Mouse (Mus musculus) liver, embryonic 12.5 days (tissue): ENCODE results near the gene Bcat1. TPM values are rescaled to one million over a fixed set of nuclear protein-coding genes. Genes with fewer than 3 reads are reported as not detected.

ENCODE experiments used
- ATAC-seq: fragments of 200-750 bp; cut with Nextera tagmentation; 2 replicates; pipeline ENCODE4 v1.8.0; 2017; ENCODE audit warnings: moderate number of reproducible peaks, mild to moderate bottlenecking, moderate library complexity
- H3K27ac ChIP-seq: fragments of 300-500 bp; sonication (generic); 2 replicates; pipeline ENCODE4 v1.5.1; 2016; ENCODE audit warnings: mild to moderate bottlenecking
- H3K27me3 ChIP-seq: fragments of 300-500 bp; sonication (generic); replicated peaks from 2 replicates; pipeline ENCODE4 v1.6.1; 2016; ENCODE audit warnings: mild to moderate bottlenecking, moderate library complexity
- H3K36me3 ChIP-seq: fragments of 300-500 bp; sonication (generic); 2 replicates; pipeline ENCODE4 v1.6.1; 2016; ENCODE audit warnings: mild to moderate bottlenecking, moderate library complexity
- H3K4me1 ChIP-seq: fragments of 300-500 bp; sonication (generic); 2 replicates; pipeline ENCODE4 v1.6.1; 2016
- H3K4me2 ChIP-seq: fragments of 300-500 bp; sonication (generic); 2 replicates; pipeline ENCODE4 v1.6.1; 2016; ENCODE audit warnings: mild to moderate bottlenecking, moderate library complexity
- H3K4me3 ChIP-seq: fragments of 300-500 bp; sonication (generic); 2 replicates; pipeline ENCODE4 v1.5.1; 2016; ENCODE audit warnings: mild to moderate bottlenecking, moderate library complexity
- H3K9ac ChIP-seq: fragments of 300-500 bp; sonication (generic); 2 replicates; pipeline ENCODE4 v1.6.1; 2016; ENCODE audit warnings: mild to moderate bottlenecking, moderate library complexity
- H3K9me3 ChIP-seq: fragments of 300-500 bp; sonication (generic); replicated peaks from 2 replicates; pipeline ENCODE4 v1.6.1; 2016; ENCODE audit warnings: mild to moderate bottlenecking, moderate library complexity
- WGBS: fragments of 180-500 bp; shearing (Covaris S2); methylation state at CpG from one replicate; pipeline ENCODE4 v1.1.7; 2016; ENCODE audit not compliant: insufficient replicate concordance; 5-methylcytosine and 5-hydroxymethylcytosine counted together
- polyA plus RNA-seq: library from polyadenylated mRNA; unstranded; fragments of >200 nt; fragmentation: Nextera tagmentation; extraction: Ambion mirVana; gene quantifications from 2 replicates; pipeline ENCODE4 v1.2.1, GENCODE M21; 2016

The Bcat1 gene
- polyA plus RNA-seq, 1 experiment from 2014 or later, result 0.93 TPM

DNA sequence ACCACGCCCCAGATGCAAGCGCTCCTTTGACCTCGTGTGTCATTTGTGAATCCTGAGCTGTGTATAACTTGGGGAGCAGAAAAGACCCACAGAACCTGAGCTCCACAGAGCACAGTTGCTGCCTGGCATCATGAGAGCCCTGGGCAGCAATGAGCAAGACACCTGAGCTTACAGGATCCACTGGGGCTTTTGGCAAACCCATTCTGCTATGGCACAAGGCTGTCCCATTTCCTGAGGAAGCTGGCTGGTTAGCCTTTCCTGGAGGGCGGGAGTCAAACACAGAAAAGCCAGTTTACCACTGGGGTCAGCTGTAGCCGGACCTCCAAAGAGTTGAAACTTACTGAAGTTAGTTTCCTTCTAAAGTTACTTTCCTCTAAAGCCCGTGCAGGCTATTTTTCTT, 9.6 kb downstream of the Bcat1 start:
- no peaks in the 10 kb centered on the region for H3K36me3 ChIP-seq
- H3K9ac ChIP-seq, result no peak overlapping the region
- no peak overlapping the region for H3K27ac ChIP-seq
- WGBS, result 49% methylated on average over 6 of the region's 6 CpGs
- H3K4me3 ChIP-seq, result no peak overlapping the region
- H3K27me3 ChIP-seq, result 0 out of 2 replicates have a peak, but pooled peaks cover 4% of the 10 kb centered on the region
- no peaks in the 10 kb centered on the region for H3K4me1 ChIP-seq
- no peaks in the 10 kb centered on the region for H3K9me3 ChIP-seq
- ATAC-seq, result no peak
- H3K4me2 ChIP-seq, result no peak overlapping the region

DNA sequence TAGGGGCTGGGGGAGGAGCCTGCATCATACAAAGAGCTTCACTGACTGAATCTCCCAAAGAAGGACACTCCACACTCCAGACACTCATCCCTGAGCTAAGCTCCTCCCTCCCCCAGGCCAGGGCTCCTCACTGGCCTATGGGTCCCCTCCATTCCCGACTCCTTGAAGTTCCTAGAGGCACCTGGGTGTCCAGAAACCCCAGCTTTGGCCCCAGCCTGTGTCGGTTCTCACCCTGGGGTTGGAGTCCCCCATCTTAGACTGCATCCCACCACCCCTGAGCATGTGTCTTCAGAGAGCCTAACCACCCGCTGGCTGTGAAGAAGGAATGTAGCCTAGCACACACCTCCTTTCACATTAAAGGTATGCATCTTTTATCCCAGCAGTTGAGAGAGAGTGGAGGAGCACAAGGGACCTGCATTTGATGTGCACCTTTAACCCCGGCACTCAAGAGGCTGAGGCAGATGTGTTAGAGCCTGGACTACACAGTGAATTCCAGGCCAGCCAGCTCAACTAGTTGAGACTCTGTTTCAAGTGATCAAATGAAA, 10.6 kb downstream of the Bcat1 start:
- H3K9me3 ChIP-seq, result no peaks in the 10 kb centered on the region
- H3K27me3 ChIP-seq, result 0 out of 2 replicates have a peak, but pooled peaks cover 4% of the 10 kb centered on the region
- H3K4me1 ChIP-seq, result no peaks in the 10 kb centered on the region
- H3K4me2 ChIP-seq, result no peak overlapping the region
- no peak overlapping the region for H3K27ac ChIP-seq
- no peak for ATAC-seq
- no peak overlapping the region for H3K4me3 ChIP-seq
- H3K36me3 ChIP-seq, result no peaks in the 10 kb centered on the region
- WGBS, result 61% methylated on average over 4 of the region's 4 CpGs
- no peak overlapping the region for H3K9ac ChIP-seq

DNA sequence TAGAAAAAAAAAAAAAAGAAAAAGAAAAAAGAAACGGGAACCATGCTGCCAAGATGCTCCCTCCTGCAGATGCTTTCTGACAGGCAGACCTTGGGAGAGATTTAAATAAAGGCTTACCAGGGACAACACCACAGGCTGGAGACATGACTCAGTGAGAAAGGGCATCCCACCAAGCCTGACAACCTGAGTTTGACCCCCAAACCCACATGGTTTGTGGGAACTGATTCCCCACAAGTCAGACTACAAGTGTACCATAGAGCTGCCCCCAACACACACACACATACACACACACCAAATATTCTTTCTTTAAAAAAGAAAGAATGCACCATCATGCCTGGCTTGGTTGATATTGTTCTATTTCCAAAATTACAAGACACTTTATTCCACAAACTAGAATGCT, 11.9 kb downstream of the Bcat1 start:
- no peak for ATAC-seq

DNA sequence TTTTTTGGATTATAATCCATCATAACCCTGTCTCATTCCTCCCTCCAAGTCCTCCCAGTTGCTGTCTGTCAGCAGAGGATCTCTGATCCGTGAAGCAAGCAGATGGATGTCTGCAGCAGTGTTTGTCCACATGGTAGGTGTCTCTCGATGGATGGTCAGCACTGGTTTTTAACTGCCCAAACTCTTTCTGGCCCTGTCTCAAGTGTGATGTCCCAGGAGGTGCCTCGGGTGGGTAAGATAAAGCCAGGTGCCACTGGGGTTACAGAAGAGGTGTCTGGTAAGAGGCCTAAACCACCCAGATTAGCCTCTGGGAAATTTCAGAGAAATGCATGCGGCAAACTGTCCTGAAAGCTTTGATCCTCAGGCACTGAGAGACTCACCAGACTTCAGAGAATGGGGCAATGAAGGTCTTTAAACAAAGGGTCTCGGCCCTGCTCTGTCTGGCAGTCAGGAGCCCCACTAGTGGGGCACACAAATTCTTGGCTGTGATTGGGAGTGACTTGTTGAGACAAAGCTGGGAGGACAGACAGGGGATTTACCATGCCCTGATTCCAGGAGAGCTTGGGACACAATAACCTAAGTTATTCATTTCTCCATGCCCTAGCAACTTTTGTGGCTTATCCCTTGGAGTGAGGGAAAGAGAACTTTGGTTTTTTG, 12.6 kb downstream of the Bcat1 start:
- Histone ChIP-seq H3K27me3 (0 out of 2 replicates have a peak, but pooled peaks cover 4% of the 10 kb centered on the region), H3K36me3 (no peaks in the 10 kb centered on the region), H3K27ac (no peak overlapping the region), H3K4me1 (no peaks in the 10 kb centered on the region), H3K9ac (no peak overlapping the region), H3K4me3 (no peak overlapping the region), H3K9me3 (no peaks in the 10 kb centered on the region), H3K4me2 (no peak overlapping the region)
- no peak for ATAC-seq
- 46% methylated on average over 5 of the region's 5 CpGs for WGBS

More for the DNA sequence above, 11.9 kb downstream of the Bcat1 start:
- H3K4me1 ChIP-seq, result no peaks in the 10 kb centered on the region
- no peak overlapping the region for H3K27ac ChIP-seq
- no peak overlapping the region for H3K4me3 ChIP-seq
- no peak overlapping the region for H3K9ac ChIP-seq
- H3K9me3 ChIP-seq, result no peaks in the 10 kb centered on the region
- H3K27me3 ChIP-seq, result 0 out of 2 replicates have a peak, but pooled peaks cover 4% of the 10 kb centered on the region
- H3K4me2 ChIP-seq, result no peak overlapping the region
- WGBS, result 43% methylated on average over 1 of the region's 1 CpGs
- no peaks in the 10 kb centered on the region for H3K36me3 ChIP-seq

GRCm38 (mm10) chr6:145062763-145063162, 13.2 kb downstream of the Bcat1 start:
- H3K27me3 ChIP-seq, result 0 out of 2 replicates have a peak, but pooled peaks cover 4% of the 10 kb centered on the region
- no peaks in the 10 kb centered on the region for H3K4me1 ChIP-seq
- no peak overlapping the region for H3K4me3 ChIP-seq
- H3K4me2 ChIP-seq, result no peak overlapping the region
- no peak for ATAC-seq
- no peaks in the 10 kb centered on the region for H3K36me3 ChIP-seq
- WGBS, result 58% methylated on average over 4 of the region's 4 CpGs
- no peak overlapping the region for H3K27ac ChIP-seq
- no peaks in the 10 kb centered on the region for H3K9me3 ChIP-seq
- H3K9ac ChIP-seq, result no peak overlapping the region

DNA sequence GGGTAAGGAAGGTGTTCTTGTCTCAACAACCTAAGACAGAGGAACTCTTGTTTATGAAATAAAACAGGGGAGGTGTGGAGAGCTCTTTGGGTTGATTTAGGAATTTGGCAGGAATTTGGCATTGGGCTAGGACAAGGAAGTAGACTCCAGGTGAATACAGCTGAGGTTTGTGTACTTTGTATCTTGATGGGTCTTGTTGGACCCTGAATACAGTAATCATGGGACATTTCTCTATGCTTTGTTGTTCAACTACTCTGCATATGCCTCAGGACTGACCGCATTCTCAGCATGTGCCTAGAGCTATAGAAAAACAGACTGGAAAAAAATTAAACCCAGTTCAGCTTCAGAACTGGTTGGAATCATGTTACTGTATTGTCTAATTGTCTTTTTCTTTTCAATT, 14.6 kb downstream of the Bcat1 start:
- Histone ChIP-seq H3K27me3 (0 out of 2 replicates have a peak, but pooled peaks cover 4% of the 10 kb centered on the region), H3K36me3 (no peaks in the 10 kb centered on the region), H3K9me3 (no peaks in the 10 kb centered on the region), H3K9ac (no peak overlapping the region), H3K4me2 (no peak overlapping the region), H3K27ac (no peak overlapping the region), H3K4me3 (no peak overlapping the region), H3K4me1 (no peaks in the 10 kb centered on the region)
- no peak for ATAC-seq
- 91% methylated on average over 1 of the region's 1 CpGs for WGBS

DNA sequence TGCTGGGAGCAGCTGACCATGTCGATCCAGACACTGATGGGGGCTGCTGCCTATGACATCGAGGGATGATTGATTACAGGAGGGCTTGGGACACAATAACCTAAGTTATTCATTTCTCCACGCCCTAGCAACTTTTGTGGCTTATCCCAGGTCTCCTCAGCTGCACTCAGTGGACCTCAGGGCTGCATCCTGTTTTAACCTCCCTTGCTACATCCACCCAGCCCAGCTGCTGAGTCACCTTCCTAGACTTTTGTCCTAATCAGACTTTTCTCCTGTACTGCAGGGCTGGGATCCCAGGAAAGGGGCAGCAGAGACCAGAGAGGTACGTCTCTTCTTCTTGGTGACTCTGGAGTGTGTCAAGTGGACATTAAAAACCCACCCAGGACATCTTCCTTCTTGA, 19.9 kb downstream of the Bcat1 start:
- Histone ChIP-seq H3K9ac (no peak overlapping the region), H3K4me3 (no peak overlapping the region), H3K4me1 (no peaks in the 10 kb centered on the region), H3K27me3 (0 out of 2 replicates have a peak, but pooled peaks cover 8% of the 10 kb centered on the region), H3K9me3 (no peaks in the 10 kb centered on the region), H3K27ac (no peak overlapping the region), H3K36me3 (no peaks in the 10 kb centered on the region), H3K4me2 (no peak overlapping the region)
- WGBS, result 54% methylated on average over 4 of the region's 4 CpGs
- ATAC-seq, result no peak

- Histone ChIP-seq H3K4me2 (no peak overlapping the region), H3K27me3 (peaks cover 9% of the 10 kb centered on the region; the same call in 1 of the 2 replicates), H3K9ac (no peak overlapping the region), H3K27ac (no peak overlapping the region), H3K36me3 (no peaks in the 10 kb centered on the region), H3K4me1 (no peaks in the 10 kb centered on the region), H3K9me3 (no peaks in the 10 kb centered on the region), H3K4me3 (no peak overlapping the region)
- WGBS, result 52% methylated on average over 6 of the region's 6 CpGs
- no peak for ATAC-seq
Observed at GRCm38 (mm10) chr6:145055277-145055858, 20.6 kb downstream of the Bcat1 start.

- peaks cover 36% of the 10 kb centered on the region for H3K27me3 ChIP-seq
- no peaks in the 10 kb centered on the region for H3K36me3 ChIP-seq
- H3K4me3 ChIP-seq, result no peak overlapping the region
- no peak overlapping the region for H3K4me2 ChIP-seq
- whole genome bisulfite sequencing, result 56% methylated on average over 2 of the region's 2 CpGs
- no peaks in the 10 kb centered on the region for H3K4me1 ChIP-seq
- no peak overlapping the region for H3K9ac ChIP-seq
- ATAC-seq, result no peak
- H3K27ac ChIP-seq, result no peak overlapping the region
- H3K9me3 ChIP-seq, result no peaks in the 10 kb centered on the region
Observed at GRCm38 (mm10) chr6:145052669-145053068, 23.3 kb downstream of the Bcat1 start.

DNA sequence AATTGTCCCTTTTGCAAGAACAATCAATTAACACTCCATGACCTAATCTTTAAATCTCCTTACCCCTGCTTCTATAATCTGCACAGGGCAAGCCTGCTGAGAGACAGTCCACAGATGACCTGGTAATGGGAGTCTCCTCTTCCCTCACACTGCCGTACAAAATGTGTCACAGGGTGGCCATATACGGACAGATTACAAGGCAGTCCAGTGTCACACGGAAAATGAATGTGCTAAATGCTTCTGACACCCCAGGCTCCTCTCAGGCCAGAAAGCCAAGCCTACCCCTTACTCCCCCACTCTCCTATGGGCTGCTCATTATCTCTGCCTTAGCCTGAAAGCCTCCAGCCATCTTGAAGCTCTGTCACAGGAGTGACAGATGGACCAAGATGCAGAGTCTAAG, 25.1 kb downstream of the Bcat1 start:
- H3K4me1 ChIP-seq, result no peaks in the 10 kb centered on the region
- H3K4me3 ChIP-seq, result no peak overlapping the region
- peaks cover 50% of the 10 kb centered on the region for H3K27me3 ChIP-seq
- H3K27ac ChIP-seq, result no peak overlapping the region
- no peak for ATAC-seq
- no peaks in the 10 kb centered on the region for H3K36me3 ChIP-seq
- H3K4me2 ChIP-seq, result no peak overlapping the region
- H3K9me3 ChIP-seq, result no peaks in the 10 kb centered on the region
- no peak overlapping the region for H3K9ac ChIP-seq
- WGBS, result 48% methylated on average over 3 of the region's 3 CpGs

DNA sequence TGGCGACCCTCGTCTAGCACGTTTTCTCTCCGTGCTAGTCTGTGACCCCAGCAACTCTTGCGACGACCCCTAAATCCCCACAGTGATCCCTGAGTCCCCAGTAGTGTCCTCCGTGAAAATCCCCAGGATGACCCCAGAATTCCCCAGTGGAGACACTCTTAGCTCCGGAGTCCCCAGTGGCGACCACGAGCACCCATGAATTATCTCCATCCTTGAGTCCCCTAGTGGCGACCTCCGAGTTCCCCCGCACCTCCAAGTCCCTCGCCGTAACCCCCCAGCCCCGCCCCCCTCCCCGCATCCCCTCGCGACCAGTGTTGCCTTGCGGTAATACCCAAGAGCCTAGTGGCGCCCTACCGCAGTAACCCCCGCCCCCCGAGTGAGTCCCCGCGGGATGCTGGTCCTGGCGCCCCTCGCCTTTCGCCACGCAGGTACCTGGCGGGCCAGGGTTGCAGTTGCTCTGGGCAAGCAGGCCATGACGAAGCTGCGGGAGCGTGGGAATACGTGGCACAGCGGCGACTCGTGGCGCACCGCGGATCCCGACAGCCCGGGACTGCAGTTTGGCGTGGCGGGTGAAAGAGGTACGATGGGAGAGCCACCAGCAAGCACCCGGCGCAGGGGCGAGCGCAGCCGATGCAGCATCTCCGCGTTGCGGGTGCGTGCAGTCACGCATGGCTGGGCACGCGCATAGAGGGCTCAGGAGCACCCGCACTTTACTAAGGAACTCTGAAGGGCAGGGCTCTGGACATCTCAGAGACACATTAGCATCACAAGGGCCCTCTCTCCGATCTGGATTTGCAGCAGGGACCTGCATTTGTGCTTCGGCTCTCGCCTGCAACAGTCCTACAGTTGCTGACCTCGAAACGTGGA, 27.6 kb downstream of the Bcat1 start:
- ATAC-seq, result no peak
- Histone ChIP-seq H3K9ac (no peak overlapping the region), H3K9me3 (no peaks in the 10 kb centered on the region), H3K27ac (no peak overlapping the region), H3K4me2 (peak overlapping the region; percentile 61), H3K27me3 (peaks cover 50% of the 10 kb centered on the region), H3K4me1 (no peaks in the 10 kb centered on the region), H3K36me3 (no peaks in the 10 kb centered on the region), H3K4me3 (peak overlapping the region; percentile 33)
- WGBS, result 3% methylated on average over 64 of the region's 64 CpGs

- Histone ChIP-seq H3K9me3 (no peaks in the 10 kb centered on the region), H3K27ac (no peak overlapping the region), H3K4me2 (peak overlapping the region; percentile 61), H3K4me3 (peak overlapping the region; percentile 33), H3K36me3 (no peaks in the 10 kb centered on the region), H3K4me1 (no peaks in the 10 kb centered on the region), H3K9ac (no peak overlapping the region), H3K27me3 (peaks cover 50% of the 10 kb centered on the region)
- no peak for ATAC-seq
- 13% methylated on average over 15 of the region's 15 CpGs for WGBS
Observed at GRCm38 (mm10) chr6:145047445-145047857, 28.5 kb downstream of the Bcat1 start.
